Mouse (Mus musculus): ENCODE data around the gene Ghrhr.

- TF ChIP-seq CTCF (IDR thresholded peaks at IDR 0.05; ENCODE audit: borderline replicate concordance, insufficient read depth, low read length): no peak
- TF ChIP-seq POLR2A (IDR thresholded peaks at IDR 0.05; ENCODE audit: low read depth, low read length): no peak
These were observed 59.4 kb downstream of the Ghrhr start for GRCm38 (mm10) chr6:55435266-55436159.

Data from embryonic fibroblast, embryonic 13.5 days (primary cell).